Mouse (Mus musculus) ES-E14 (cell line): ENCODE data around the gene Tdp2. TPM values are rescaled to one million over a fixed set of nuclear protein-coding genes. Genes with fewer than 3 reads are reported as not detected.

ENCODE experiments used
- DNase-seq: peaks from one replicate; pipeline ENCODE4 v3.0.0-alpha.2; 2013; ENCODE audit warnings: low read depth, low spot score
- H3K27ac ChIP-seq: 2 replicates; pipeline ENCODE4 v1.5.1; 2012; ENCODE audit warnings: low read depth, mild to moderate bottlenecking, low read length, moderate library complexity, mixed read lengths; ENCODE audit not compliant: poor library complexity, insufficient read depth, severe bottlenecking
- H3K36me3 ChIP-seq: 2 replicates; pipeline ENCODE4 v1.6.1; 2012; ENCODE audit warnings: mild to moderate bottlenecking, low read length, moderate library complexity, mixed read lengths; ENCODE audit not compliant: control insufficient read depth, poor library complexity, insufficient read depth, severe bottlenecking
- H3K4me1 ChIP-seq, 2 experiments: fragments of 150-350 bp in 1 of 2; sonication (generic) in 1 of 2; 2 replicates each; pipeline ENCODE4 v1.6.1; 2012; ENCODE audit warnings: low read length in 2 of 2, mild to moderate bottlenecking in 1 of 2, mixed read lengths in 1 of 2; ENCODE audit not compliant: control insufficient read depth in 2 of 2, insufficient read depth in 2 of 2, poor library complexity in 1 of 2
- H3K4me3 ChIP-seq, 2 experiments: fragments of 150-350 bp in 1 of 2; sonication (generic) in 1 of 2; 2 replicates each; pipeline ENCODE4 v1.5.1; 2012; ENCODE audit warnings: low read length in 2 of 2, low read depth in 1 of 2, mild to moderate bottlenecking in 1 of 2, mixed read lengths in 1 of 2; ENCODE audit not compliant: insufficient read depth in 1 of 2, poor library complexity in 1 of 2, severe bottlenecking in 1 of 2
- H3K9ac ChIP-seq: 2 replicates; pipeline ENCODE4 v1.6.1; 2012; ENCODE audit warnings: low read depth, mild to moderate bottlenecking, low read length, mixed read lengths; ENCODE audit not compliant: poor library complexity, insufficient read depth, severe bottlenecking
- H3K9me3 ChIP-seq: fragments of 150-350 bp; sonication (generic); 2 replicates; pipeline ENCODE4 v1.6.1; 2012; ENCODE audit warnings: low read depth, mild to moderate bottlenecking, low read length; ENCODE audit not compliant: control insufficient read depth, insufficient read depth
- CHD2 ChIP-seq: IDR thresholded peaks from 2 replicates; pipeline ENCODE4 v1.6.1; 2014; ENCODE audit warnings: mild to moderate bottlenecking, low read depth, low read length, inconsistent platforms
- HCFC1 ChIP-seq: IDR thresholded peaks from 2 replicates; pipeline ENCODE4 v1.6.1; 2012; ENCODE audit warnings: low read length, inconsistent platforms, borderline replicate concordance; ENCODE audit not compliant: insufficient read depth
- MAFK ChIP-seq: IDR thresholded peaks from 2 replicates; pipeline ENCODE4 v1.6.1; 2014; ENCODE audit warnings: mild to moderate bottlenecking, low read depth, low read length, inconsistent platforms; ENCODE audit not compliant: insufficient read depth
- ZC3H11A ChIP-seq: IDR thresholded peaks from 2 replicates; pipeline ENCODE4 v1.6.1; 2012; ENCODE audit warnings: low read depth, mild to moderate bottlenecking, inconsistent platforms, low read length, borderline replicate concordance
- ZNF384 ChIP-seq: IDR thresholded peaks from 2 replicates; pipeline ENCODE4 v1.6.1; 2012; ENCODE audit warnings: low read depth, low read length, inconsistent platforms
- in situ Hi-C, 2 experiments: fragments of 600-800 bp; cut with MboI; formaldehyde crosslinking; loops; one replicate each; pipeline ENCODE4 v1.15.1; 2025; ENCODE audit warnings: low sequenced_read_pairs in 2 of 2, inconsistent platforms in 1 of 2; ENCODE audit not compliant: unreplicated experiment in 2 of 2
- total RNA-seq: library from RNA; depleted of rRNA; stranded (reverse); fragments of 300-350 nt; gene quantifications from 2 replicates; pipeline ENCODE4 v1.2.3, GENCODE M21; 2012; rRNA removed

The Tdp2 gene
- 45.7 and 52.7 TPM in 2 replicates for total RNA-seq

DNA sequence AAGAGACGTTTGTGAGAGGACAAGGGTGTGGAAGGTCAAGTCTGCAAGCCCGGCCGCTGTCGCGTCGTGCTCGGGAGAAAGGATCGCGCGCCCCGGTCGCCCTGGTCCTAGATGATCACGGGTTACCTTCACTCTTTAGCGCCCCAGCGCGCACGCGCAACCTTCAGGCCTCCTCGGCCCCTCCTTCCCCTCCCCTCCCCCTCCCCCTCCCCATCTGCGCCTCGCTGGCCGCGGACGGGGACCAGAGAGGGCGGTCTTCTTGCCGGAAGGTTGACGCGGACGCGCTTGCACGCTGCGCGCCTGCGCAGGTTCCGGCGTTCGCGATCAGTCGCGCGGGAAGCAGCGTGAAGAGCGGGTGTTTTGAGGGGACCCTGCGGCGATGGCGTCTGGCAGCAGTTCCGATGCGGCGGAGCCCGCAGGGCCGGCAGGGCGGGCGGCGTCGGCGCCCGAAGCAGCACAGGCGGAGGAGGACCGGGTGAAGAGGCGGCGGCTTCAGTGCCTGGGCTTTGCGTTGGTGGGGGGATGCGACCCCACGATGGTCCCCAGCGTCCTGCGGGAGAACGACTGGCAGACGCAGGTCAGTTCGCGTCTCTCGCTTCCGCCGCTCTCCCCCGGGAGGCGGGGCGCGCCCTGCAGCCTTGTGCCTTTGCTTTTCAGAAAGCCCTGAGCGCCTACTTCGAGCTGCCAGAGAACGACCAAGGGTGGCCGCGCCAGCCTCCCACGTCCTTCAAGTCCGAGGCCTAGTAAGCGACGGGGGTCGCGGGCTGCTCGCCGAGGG lies at the start of gene Tdp2, which contains the start of gene Acot13:
Gene Tdp2, plus strand, starts transcription at position 327 of the 778 bp plus-strand sequence.
Gene Acot13, minus strand, starts transcription at position 188 of the 778 bp plus-strand sequence.
- TF ChIP-seq ZNF384 (no peak), CHD2 (peak; percentile 81), HCFC1 (peak; percentile 61; the same call in 1 of the 2 replicates)
- peak within 1 kb of the TSS; percentile 74 to 87 for H3K4me3 ChIP-seq
- in situ Hi-C loops, result no loop called here
- peak within 1 kb of the TSS; percentile 98 for H3K9ac ChIP-seq
- H3K4me1 ChIP-seq, result peaks cover 0 to 5% of the 10 kb centered on the region in 2 experiments; a peak in 2 of 4 replicates
- peak within 1 kb of the TSS; percentile 39 for H3K27ac ChIP-seq
- H3K9me3 ChIP-seq, result no peaks in the 10 kb centered on the region
- peaks cover 2% of the 10 kb centered on the region for H3K36me3 ChIP-seq
- peak; percentile 97 for DNase-seq

DNA sequence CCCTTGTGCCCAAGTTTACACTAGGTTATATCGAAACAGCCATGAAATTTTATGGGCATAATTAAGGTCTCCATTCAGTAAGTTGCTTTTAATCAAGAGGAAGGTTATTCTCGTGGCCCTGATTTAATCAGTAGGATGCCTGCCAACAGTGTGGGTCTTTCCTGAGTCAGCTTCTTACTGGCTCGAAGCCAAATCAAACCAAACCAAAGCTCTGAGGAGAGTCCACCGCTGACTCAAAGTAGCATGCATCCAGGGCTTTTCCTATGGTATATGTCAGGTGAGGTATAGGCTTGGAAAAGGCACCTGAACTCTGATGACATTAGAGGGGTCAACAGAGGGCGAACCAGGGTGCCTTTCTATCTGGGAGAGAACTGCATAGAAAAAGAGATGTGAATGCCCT lies 49.6 kb upstream of the Tdp2 start:
- no peaks in the 10 kb centered on the region for H3K9me3 ChIP-seq
- in situ Hi-C loops, result no loop called here
- TF ChIP-seq ZC3H11A (no peak), CHD2 (no peak), MAFK (no peak), HCFC1 (no peak), ZNF384 (no peak)
- H3K4me3 ChIP-seq, result no peak overlapping the region
- DNase-seq, result no peak
- no peak overlapping the region for H3K27ac ChIP-seq
- no peak overlapping the region for H3K9ac ChIP-seq
- H3K36me3 ChIP-seq, result no peaks in the 10 kb centered on the region
- peaks cover 0 to 3% of the 10 kb centered on the region in 2 experiments; a peak in 1 of 4 replicates for H3K4me1 ChIP-seq

DNA sequence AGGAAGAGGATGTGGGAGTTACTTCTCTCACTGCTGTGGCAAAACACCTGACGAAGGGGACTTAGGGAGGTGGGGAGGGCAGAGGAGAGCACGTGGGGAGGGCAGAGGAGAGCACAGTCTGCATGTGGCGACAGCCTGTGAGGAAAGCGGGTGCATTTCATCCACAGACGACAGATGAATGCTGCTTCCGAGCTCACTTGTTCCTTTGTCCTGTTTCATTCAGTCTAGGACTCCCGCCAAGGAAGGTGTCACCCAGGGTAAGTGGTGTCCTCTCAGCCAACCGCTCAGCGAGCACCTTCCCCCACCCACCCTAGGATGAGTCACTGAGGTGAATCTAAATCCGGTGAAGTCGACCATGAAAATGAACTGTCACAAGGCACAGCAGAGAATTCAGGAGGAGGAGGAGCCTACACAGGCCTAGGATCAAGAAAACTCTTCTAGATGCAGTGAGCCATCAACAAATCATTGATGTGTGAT lies 45.4 kb upstream of the Tdp2 start:
- no peaks in the 10 kb centered on the region for H3K36me3 ChIP-seq
- in situ Hi-C loops, result no loop called here
- no peaks in the 10 kb centered on the region for H3K9me3 ChIP-seq
- no peak overlapping the region for H3K4me3 ChIP-seq
- peaks cover 0 to 3% of the 10 kb centered on the region in 2 experiments; a peak in 1 of 4 replicates for H3K4me1 ChIP-seq
- TF ChIP-seq ZC3H11A, result no peak
- no peak for TF ChIP-seq CHD2
- TF ChIP-seq MAFK, result no peak
- no peak for TF ChIP-seq HCFC1
- TF ChIP-seq ZNF384, result no peak
- H3K27ac ChIP-seq, result no peak overlapping the region
- DNase-seq, result no peak
- H3K9ac ChIP-seq, result no peak overlapping the region

DNA sequence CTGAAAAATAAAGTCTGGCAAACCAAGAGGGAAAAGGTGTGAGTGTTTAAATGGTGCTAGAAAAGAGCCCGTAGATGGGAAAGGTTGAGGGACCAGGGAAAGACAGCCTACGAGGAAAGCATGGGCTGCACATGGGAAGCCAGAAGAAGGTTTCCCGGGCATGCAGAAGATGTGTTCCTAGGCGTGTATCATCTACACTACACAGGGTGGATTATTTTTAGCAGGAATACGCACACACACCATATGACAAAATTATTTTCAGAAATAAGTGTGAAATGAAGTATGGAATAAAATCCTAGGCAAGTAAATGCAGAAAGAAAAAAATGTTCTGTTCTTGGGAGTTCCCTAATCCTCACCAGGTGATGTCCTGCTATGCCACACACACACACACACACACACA lies 44.0 kb upstream of the Tdp2 start:
- Histone ChIP-seq H3K36me3 (no peaks in the 10 kb centered on the region), H3K27ac (no peak overlapping the region), H3K4me1 (peaks cover 0 to 3% of the 10 kb centered on the region in 2 experiments; a peak in 1 of 4 replicates), H3K4me3 (no peak overlapping the region), H3K9ac (no peak overlapping the region), H3K9me3 (no peaks in the 10 kb centered on the region)
- in situ Hi-C loops, result no loop called here
- TF ChIP-seq CHD2, result no peak
- TF ChIP-seq HCFC1, result no peak
- no peak for TF ChIP-seq ZC3H11A
- TF ChIP-seq MAFK, result no peak
- no peak for TF ChIP-seq ZNF384
- no peak for DNase-seq

DNA sequence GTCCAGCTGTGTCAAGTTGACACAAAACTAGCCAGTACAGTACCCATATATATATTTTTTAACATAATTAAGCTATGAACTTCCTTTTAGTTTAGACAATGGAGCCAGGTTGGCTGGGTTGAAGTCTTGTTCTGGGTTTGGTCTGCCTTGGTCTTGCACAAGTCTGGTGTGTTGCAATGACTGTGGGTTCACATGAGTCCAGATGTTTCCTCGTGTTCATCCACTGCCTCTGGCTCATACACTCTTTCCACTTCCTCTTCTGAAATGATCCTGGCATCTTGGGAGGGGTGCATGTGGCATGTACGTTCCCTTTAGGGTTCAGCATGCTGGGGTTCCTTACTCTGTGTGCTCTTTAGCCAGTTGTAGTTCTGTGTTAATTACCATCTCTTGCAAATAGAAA lies 40.1 kb upstream of the Tdp2 start:
- in situ Hi-C loops, result no loop called here

More for the DNA sequence above, 40.1 kb upstream of the Tdp2 start:
- Histone ChIP-seq H3K4me3 (no peak overlapping the region), H3K9ac (no peak overlapping the region), H3K27ac (no peak overlapping the region), H3K9me3 (no peaks in the 10 kb centered on the region), H3K36me3 (no peaks in the 10 kb centered on the region), H3K4me1 (no peaks in the 10 kb centered on the region)
- DNase-seq, result no peak
- no peak for TF ChIP-seq ZC3H11A
- no peak for TF ChIP-seq CHD2
- no peak for TF ChIP-seq ZNF384
- TF ChIP-seq MAFK, result no peak
- TF ChIP-seq HCFC1, result no peak
